Mouse (Mus musculus) liver, embryonic 16.5 days (tissue): ENCODE results near the gene Prr22. TPM values are rescaled to one million over a fixed set of nuclear protein-coding genes. Genes with fewer than 3 reads are reported as not detected.

Experiments
- ATAC-seq: fragments of 200-750 bp; cut with Nextera tagmentation; 2 replicates; pipeline ENCODE4 v1.8.0; 2017; ENCODE audit warnings: low read depth, mild to moderate bottlenecking, moderate number of reproducible peaks, moderate library complexity
- H3K27ac ChIP-seq: fragments of 300-500 bp; sonication (generic); 2 replicates; pipeline ENCODE4 v1.5.1; 2014; ENCODE audit warnings: mild to moderate bottlenecking, low read length
- H3K27me3 ChIP-seq: fragments of 300-500 bp; sonication (generic); 2 replicates; pipeline ENCODE4 v1.6.1; 2014; ENCODE audit warnings: low read depth, low read length, mixed read lengths; ENCODE audit not compliant: control insufficient read depth, insufficient read depth
- H3K36me3 ChIP-seq: fragments of 300-500 bp; sonication (generic); 2 replicates; pipeline ENCODE4 v1.6.1; 2014; ENCODE audit warnings: mild to moderate bottlenecking; ENCODE audit not compliant: control insufficient read depth, insufficient read depth
- H3K4me1 ChIP-seq: fragments of 300-500 bp; sonication (generic); 2 replicates; pipeline ENCODE4 v1.6.1; 2014; ENCODE audit warnings: low read depth, low read length, mixed read lengths; ENCODE audit not compliant: control insufficient read depth
- H3K4me2 ChIP-seq: fragments of 300-500 bp; sonication (generic); 2 replicates; pipeline ENCODE4 v1.6.1; 2014; ENCODE audit warnings: low read depth, low read length, mixed read lengths
- H3K4me3 ChIP-seq: fragments of 300-500 bp; sonication (generic); 2 replicates; pipeline ENCODE4 v1.5.1; 2014; ENCODE audit warnings: low read depth, mild to moderate bottlenecking, low read length
- H3K9ac ChIP-seq: fragments of 300-500 bp; sonication (generic); 2 replicates; pipeline ENCODE4 v1.6.1; 2014; ENCODE audit warnings: low read depth, low read length
- H3K9me3 ChIP-seq: fragments of 300-500 bp; sonication (generic); replicated peaks from 2 replicates; pipeline ENCODE4 v1.6.1; 2016; ENCODE audit warnings: low read length; ENCODE audit not compliant: control insufficient read depth
- WGBS: fragments of 180-500 bp; shearing (Covaris S2); extraction: QIAGEN DNeasy Blood & Tissue Kit; methylation state at CpG from one replicate; pipeline ENCODE4 v1.1.7; 2014; ENCODE audit not compliant: insufficient replicate concordance; 5-methylcytosine and 5-hydroxymethylcytosine counted together
- polyA plus RNA-seq: library from polyadenylated mRNA; unstranded; fragments of >200 nt; fragmentation: Nextera tagmentation; extraction: Ambion mirVana; gene quantifications from 2 replicates; pipeline ENCODE4 v1.2.1, GENCODE M21; 2015

Prr22 gene
- polyA plus RNA-seq, 1 experiment from 2014 or later: 0.42 TPM

- Histone ChIP-seq H3K4me2 (no peak overlapping the region), H3K9ac (no peak overlapping the region), H3K27ac (no peak overlapping the region), H3K9me3 (no peaks in the 10 kb centered on the region), H3K4me1 (no peaks in the 10 kb centered on the region), H3K27me3 (peaks cover 2% of the 10 kb centered on the region; the same call in 1 of the 2 replicates), H3K4me3 (no peak overlapping the region), H3K36me3 (no peaks in the 10 kb centered on the region)
- no peak for ATAC-seq
- 66% methylated on average over 10 of the region's 10 CpGs for WGBS
Observed at GRCm38 (mm10) chr17:56738221-56738620, 31.8 kb upstream of the Prr22 start.

- Histone ChIP-seq H3K4me3 (no peak overlapping the region), H3K27me3 (no peaks in the 10 kb centered on the region; the same call in 1 of the 2 replicates), H3K36me3 (no peaks in the 10 kb centered on the region), H3K4me2 (no peak overlapping the region), H3K9me3 (no peaks in the 10 kb centered on the region), H3K9ac (no peak overlapping the region), H3K27ac (no peak overlapping the region), H3K4me1 (no peaks in the 10 kb centered on the region)
- no peak for ATAC-seq
- WGBS: 67% methylated on average over 17 of the region's 17 CpGs
Observed at GRCm38 (mm10) chr17:56740118-56740787, 29.8 kb upstream of the Prr22 start.

- H3K4me3 ChIP-seq: no peak overlapping the region
- no peaks in the 10 kb centered on the region for H3K4me1 ChIP-seq
- H3K27ac ChIP-seq: no peak overlapping the region
- no peak overlapping the region for H3K9ac ChIP-seq
- no peak overlapping the region for H3K4me2 ChIP-seq
- no peaks in the 10 kb centered on the region; the same call in 1 of the 2 replicates for H3K27me3 ChIP-seq
- WGBS: 68% methylated on average over 17 of the region's 17 CpGs
- no peaks in the 10 kb centered on the region for H3K36me3 ChIP-seq
- no peaks in the 10 kb centered on the region for H3K9me3 ChIP-seq
- no peak for ATAC-seq
Observed at GRCm38 (mm10) chr17:56740788-56741160, 29.3 kb upstream of the Prr22 start.

- no peak for ATAC-seq
- no peaks in the 10 kb centered on the region; the same call in none of the 2 replicates for H3K27me3 ChIP-seq
- WGBS: 40% methylated on average over 5 of the region's 5 CpGs
Observed at GRCm38 (mm10) chr17:56744173-56744572, 25.9 kb upstream of the Prr22 start.

GRCm38 (mm10) chr17:56751404-56752072 is 18.5 kb upstream of the Prr22 start:
- Histone ChIP-seq H3K9me3 (no peaks in the 10 kb centered on the region), H3K4me3 (peak overlapping the region; percentile 41), H3K36me3 (no peaks in the 10 kb centered on the region), H3K27me3 (peaks cover 67% of the 10 kb centered on the region), H3K4me1 (peaks cover 7% of the 10 kb centered on the region), H3K9ac (no peak overlapping the region), H3K27ac (no peak overlapping the region), H3K4me2 (peak overlapping the region; percentile 53)
- 23% methylated on average over 67 of the region's 71 CpGs for WGBS
- ATAC-seq: peak; percentile 68

More at GRCm38 (mm10) chr17:56744173-56744572, 25.9 kb upstream of the Prr22 start:
- no peaks in the 10 kb centered on the region for H3K36me3 ChIP-seq
- no peak overlapping the region for H3K4me2 ChIP-seq
- no peaks in the 10 kb centered on the region for H3K9me3 ChIP-seq
- no peaks in the 10 kb centered on the region for H3K4me1 ChIP-seq
- H3K4me3 ChIP-seq: no peak overlapping the region
- no peak overlapping the region for H3K27ac ChIP-seq
- no peak overlapping the region for H3K9ac ChIP-seq

- peaks cover 75% of the 10 kb centered on the region for H3K27me3 ChIP-seq
- H3K9me3 ChIP-seq: no peaks in the 10 kb centered on the region; the same call in 1 of the 2 replicates
- WGBS: 40% methylated on average over 15 of the region's 15 CpGs
- no peak overlapping the region for H3K27ac ChIP-seq
- no peak for ATAC-seq
- H3K4me3 ChIP-seq: no peak overlapping the region
- H3K4me2 ChIP-seq: no peak overlapping the region
- no peaks in the 10 kb centered on the region for H3K36me3 ChIP-seq
- H3K9ac ChIP-seq: no peak overlapping the region
- H3K4me1 ChIP-seq: peaks cover 25% of the 10 kb centered on the region
Observed at GRCm38 (mm10) chr17:56753452-56753851, 16.6 kb upstream of the Prr22 start.

GRCm38 (mm10) chr17:56754271-56755185 is 15.5 kb upstream of the Prr22 start:
- Histone ChIP-seq H3K36me3 (no peaks in the 10 kb centered on the region), H3K27ac (no peak overlapping the region), H3K4me3 (peak overlapping the region; percentile 6; the same call in 1 of the 2 replicates), H3K9me3 (no peaks in the 10 kb centered on the region; the same call in 1 of the 2 replicates), H3K27me3 (peaks cover 77% of the 10 kb centered on the region), H3K4me1 (peaks cover 27% of the 10 kb centered on the region), H3K9ac (no peak overlapping the region), H3K4me2 (peak overlapping the region; percentile 17; the same call in 1 of the 2 replicates)
- WGBS: 10% methylated on average over 36 of the region's 36 CpGs
- no peak for ATAC-seq

GRCm38 (mm10) chr17:56756703-56757399 is 13.2 kb upstream of the Prr22 start:
- H3K4me3 ChIP-seq: peak overlapping the region; percentile 58
- 1% methylated on average over 51 of the region's 51 CpGs for WGBS
- H3K4me1 ChIP-seq: peaks cover 33% of the 10 kb centered on the region
- peak overlapping the region; percentile 60 for H3K9ac ChIP-seq
- peak overlapping the region; percentile 95 for H3K4me2 ChIP-seq
- no peaks in the 10 kb centered on the region for H3K36me3 ChIP-seq
- no peaks in the 10 kb centered on the region; the same call in 1 of the 2 replicates for H3K9me3 ChIP-seq
- H3K27me3 ChIP-seq: peaks cover 56% of the 10 kb centered on the region
- no peak for ATAC-seq
- no peak overlapping the region for H3K27ac ChIP-seq
